Mouse (Mus musculus): ENCODE results near the gene Cfap65.

Cfap65 gene

DNA sequence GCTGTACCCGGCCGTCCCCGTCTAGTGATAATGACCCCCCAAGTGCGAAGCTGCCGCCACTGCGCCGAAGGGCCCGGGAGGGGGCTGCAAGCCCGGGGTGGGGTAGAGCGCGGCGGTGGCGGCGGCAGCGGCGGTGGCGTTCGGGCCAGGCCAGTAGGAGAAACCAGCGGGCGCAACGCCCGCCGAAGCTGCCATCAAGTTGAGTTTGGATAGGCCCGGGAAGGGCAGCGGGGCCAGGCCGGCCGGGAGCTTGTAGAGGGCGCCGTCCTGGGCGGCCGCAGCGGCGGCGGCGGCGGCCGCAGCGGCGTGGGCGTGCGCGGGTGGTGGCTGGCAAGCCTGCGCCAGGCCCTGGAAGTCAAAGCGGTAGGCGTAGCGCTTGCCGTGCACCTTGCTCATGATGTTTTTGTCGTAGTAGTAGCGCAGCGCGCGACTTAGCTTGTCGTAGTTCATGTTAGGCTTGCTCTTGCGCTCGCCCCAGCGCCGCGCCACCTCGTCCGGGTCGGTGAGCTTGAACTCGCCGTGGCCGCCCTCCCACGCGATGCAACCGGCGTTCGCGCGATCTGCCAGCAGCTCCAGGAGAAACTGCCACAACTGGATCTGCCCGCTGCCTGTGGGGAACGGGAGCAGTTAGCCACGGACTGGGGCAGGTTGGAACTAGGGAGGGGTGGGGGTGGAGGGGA lies 53.2 kb downstream of the Cfap65 start:
- DNase-seq (ENCODE audit: low spot score): no peak

DNA sequence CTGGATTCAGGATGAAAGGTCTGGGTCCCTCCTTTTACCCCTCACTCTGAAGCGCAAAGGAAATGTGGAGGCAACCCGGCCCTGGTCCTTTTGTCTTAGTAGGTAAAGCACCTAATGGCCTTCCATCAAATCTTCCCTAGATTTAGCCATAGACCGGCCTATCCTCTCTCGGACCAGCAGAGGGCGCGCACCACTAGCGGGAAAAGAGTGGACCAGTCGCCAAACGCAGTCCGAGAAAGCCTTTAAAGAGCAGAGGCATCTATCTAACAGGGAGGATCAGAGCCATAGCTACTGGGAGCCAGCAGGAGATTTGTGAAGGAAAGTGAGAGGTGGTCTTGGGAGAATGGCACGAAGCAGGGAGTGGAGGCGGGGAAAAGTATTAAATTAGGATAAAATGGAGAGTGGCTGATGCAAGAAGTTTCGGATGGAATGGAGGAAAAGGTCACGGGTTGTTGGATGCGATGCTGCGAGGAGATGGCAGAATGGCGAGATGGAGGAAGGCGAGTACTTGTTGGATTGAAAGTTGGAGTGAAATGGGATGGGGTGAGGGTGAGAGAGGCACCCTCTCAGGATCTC lies 54.5 kb downstream of the Cfap65 start:
- DNase-seq (ENCODE audit: low spot score): peak; percentile 67

DNA sequence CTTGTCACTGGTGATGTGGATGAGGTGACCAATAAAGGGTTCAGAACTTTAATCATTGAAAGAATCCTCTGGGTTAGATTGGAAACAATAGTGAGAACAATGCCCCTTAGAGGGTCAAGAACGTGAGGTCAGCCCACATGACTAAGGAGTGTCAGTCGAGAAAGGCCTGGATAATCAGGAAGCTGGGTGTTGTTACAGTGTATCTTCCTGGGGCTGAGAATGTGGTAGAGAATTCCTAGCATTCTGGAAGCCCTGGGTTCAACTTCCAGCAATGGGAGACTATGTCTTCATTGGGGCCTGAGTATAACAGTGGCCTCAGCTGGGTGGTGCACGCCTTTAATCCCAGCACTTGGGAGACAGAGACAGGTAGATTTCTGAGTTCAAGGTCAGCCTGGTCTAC lies 58.2 kb downstream of the Cfap65 start:
- DNase-seq (ENCODE audit: low spot score): no peak

DNA sequence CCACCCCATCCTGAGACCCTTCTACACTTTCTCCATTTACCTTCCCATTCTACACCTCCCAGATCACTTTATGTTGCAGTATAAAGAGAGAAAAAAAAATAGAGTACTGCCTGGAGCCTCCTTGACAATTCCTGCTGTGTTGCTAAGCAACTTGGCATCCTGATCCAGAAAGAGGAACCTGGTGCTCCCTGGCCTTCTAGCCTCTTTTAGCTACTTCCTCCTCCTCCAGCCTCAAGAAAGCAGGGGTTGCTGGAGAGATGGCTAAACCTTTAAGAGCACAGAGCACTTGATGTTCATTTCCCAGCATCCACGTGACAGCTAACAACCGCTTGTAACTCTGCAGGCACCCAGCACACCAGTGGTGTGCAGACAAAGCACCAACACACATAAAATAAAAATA lies 63.2 kb downstream of the Cfap65 start:
- no peak for DNase-seq (ENCODE audit: low spot score)

DNA sequence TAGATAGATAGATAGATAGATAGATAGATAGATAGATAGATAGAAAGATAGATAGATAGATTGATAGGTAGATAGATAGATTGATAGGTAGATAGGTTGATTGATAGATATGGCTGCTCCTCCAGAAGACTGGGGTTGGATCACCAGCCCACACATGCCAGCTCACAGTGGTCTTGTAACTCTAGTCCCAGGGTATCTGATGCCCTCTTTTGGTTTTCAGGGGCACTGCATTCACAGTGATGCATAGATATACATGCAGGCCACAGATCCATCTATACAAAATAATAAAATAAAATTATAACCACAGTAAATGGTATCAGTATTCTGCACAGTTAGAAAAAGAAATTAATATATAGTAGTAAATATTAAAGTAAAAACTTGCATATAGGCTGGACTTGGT lies 73.6 kb downstream of the Cfap65 start:
- DNase-seq (ENCODE audit: low spot score): no peak

DNA sequence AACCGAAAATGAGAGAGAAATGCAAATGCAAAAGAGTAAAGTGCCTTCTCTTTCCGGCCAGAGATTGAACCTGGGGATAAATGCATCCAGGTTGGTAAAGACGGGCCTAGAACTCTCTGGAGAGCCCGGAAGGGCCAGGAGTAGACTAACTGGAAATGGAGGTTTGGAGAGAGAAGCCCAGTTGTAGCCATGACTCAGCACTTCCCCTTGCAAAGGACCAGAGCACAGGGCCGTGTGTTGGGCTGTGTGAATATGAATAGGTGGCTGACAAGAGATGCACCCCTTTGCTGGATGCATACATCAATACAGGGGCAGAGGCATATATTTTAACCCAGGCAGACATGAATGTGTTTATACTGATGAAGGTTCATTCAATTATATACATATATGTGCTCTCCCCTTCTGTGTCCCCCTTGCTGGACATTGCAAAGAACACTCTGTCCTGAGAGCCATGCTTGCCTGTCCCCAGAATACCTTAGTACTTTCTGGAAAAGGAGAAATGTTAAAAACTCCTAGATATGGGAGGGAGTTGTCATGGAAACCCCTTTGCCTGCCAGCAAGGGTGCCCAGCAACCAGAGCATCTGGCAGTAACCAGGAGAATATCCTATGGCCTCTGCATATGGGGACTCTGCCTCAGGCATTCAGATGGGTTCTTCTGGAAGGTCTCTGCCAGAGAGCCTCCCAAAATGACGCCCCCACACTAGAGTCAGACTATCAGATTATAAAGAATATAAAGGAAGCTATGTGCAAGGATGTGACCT lies 76.0 kb downstream of the Cfap65 start:
- no peak for DNase-seq (ENCODE audit: low spot score)

DNA sequence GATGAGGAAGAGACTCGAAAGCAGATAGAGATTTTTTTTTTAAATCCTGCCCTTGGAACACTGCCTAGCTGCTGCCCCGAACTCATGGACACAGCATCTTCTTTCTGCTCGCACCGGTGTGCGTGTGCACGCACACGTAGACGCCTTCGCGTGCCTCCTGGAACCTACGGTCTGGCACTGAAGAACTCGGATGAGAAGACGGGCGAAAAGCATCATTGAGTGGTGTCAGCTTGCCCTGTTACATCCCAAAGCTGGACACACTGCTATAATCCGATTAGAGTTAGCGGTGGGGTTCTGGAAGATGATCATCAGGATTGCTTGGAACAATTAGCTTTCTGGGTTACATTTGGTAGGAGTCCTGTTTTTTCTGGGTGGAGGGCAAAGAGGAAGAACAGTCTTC lies 76.6 kb downstream of the Cfap65 start:
- DNase-seq (ENCODE audit: low spot score): no peak

DNA sequence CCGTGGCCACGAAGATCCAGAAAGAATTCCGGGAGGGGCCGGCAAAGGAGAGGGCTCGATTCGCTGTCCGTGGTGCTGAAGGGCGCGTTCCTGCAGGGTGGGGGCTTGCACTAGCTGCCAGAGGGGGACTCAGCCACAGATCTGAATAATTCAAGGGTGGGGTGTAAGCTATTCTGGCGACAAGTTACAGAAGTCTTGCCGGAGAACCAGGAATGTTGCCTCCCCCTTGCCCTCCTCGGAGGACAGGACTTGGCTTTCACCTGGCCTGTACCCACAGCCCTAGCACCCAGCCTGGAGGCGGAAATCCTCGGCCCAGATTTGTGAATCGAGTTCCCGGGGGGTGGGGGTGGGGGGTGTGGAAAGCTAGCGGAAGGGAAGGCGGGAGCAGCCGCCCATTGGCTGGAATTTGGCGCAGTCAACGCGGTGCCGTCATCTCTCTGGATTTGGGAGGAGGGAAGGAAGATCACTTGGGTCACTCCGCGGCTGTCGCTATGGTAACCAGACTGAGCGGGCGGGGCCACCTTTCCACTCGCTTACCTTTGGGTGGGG lies 77.2 kb downstream of the Cfap65 start:
- peak; percentile 85 for DNase-seq (ENCODE audit: low spot score)

DNA sequence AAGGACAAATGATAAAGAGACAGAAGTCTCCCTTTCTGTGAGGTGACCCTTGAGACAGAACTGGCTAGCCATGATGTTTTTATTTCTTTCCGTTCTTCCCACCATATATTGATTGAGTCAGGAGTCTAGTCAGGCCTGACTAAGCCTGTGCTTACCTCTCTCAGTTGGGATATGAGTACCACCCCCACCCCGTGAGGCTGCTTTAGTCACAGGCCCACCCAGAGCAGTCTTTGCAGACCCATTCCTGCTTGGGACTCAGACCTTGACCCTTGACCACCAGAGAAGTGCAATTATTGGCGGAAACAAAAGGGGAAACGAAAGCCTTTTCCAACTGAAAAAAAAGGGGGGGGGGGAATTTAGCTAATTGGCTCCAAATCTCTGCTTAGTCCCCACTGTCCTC lies 77.7 kb downstream of the Cfap65 start:
- no peak for DNase-seq (ENCODE audit: low spot score)

DNA sequence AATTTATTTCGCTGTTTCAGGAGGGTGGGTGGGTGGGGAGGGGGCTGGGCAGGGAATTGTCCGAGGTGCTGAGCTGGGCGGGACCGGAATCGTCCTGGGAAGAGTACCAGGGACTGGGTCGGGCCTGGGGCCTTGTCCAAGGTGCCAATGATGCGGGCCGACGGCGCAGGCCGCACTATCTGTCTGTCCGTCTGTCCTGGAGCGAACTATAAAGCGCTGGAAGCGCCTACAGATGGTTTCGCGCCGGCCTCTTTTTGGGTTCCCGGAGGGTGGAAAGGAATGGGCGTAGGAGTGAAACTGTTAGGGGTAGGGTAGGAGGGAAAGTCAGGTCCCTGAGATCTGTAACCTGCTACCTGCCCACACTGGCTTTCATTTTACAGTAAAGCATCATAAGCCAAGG lies 78.2 kb downstream of the Cfap65 start:
- DNase-seq (ENCODE audit: low spot score): no peak

DNA sequence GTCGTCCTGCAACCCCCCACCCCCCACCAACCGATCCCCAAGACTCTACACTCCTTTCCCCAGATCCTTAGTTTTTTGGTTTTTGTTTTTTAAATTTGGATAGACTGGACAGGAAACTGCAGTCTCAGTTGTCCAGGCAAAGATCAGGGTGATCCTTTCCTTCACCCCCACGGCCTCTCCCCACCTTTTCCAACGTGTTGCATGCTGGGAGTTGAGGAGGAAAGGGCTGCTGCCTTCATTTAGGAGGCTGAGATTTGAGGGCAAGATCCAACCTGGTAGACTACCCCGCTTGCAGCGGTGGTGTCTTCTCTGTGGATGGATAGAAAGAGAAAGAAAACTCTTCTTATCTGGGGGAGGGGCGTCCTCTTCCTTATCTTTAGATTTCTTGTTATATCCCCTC lies 78.6 kb downstream of the Cfap65 start:
- no peak for DNase-seq (ENCODE audit: low spot score)

DNA sequence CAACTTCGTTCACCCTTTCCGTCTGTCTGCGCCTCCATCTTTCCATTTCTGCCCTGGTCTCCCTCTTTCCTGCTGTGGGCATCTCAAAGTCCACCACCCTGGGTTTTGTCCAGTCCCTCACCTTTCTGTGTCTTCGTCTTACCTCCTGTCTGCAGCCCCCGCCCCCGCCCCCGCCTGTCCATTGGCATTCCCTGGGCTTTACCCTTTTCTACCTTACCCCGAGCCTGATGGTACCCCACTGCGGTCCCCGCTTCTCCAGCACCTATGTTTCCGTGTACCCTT lies 79.0 kb downstream of the Cfap65 start:
- no peak for DNase-seq (ENCODE audit: low spot score)

DNA sequence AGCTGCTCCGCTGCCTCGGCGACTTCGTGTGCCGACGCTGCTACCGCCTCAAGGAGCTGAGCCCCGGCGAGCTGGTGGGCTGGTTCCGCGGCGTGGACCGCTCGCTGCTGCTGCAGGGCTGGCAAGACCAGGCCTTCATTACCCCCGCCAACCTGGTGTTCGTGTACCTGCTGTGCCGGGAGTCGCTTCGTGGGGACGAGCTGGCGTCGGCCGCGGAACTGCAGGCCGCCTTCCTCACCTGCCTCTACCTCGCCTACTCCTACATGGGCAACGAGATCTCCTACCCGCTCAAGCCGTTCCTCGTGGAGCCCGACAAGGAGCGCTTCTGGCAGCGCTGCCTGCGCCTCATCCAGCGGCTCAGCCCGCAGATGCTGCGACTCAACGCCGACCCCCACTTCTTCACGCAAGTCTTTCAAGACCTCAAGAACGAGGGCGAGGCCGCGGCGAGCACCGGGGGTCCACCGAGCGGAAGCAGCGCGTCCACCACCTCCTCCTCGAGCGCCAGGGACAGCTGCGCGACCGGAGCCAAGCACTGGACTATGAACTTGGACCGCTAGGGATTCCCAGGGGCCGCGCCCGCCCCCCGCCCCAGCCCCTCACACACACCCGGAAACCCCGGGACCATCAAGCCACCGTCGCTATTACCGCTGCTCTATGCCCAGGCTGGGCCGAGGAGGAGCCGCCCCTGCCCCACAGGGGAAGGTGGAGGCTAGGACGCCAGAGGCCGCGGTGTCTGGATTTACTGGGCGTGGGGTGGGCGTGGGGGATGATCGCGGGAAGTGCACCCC lies 79.6 kb downstream of the Cfap65 start:
- DNase-seq (ENCODE audit: low spot score): no peak

DNA sequence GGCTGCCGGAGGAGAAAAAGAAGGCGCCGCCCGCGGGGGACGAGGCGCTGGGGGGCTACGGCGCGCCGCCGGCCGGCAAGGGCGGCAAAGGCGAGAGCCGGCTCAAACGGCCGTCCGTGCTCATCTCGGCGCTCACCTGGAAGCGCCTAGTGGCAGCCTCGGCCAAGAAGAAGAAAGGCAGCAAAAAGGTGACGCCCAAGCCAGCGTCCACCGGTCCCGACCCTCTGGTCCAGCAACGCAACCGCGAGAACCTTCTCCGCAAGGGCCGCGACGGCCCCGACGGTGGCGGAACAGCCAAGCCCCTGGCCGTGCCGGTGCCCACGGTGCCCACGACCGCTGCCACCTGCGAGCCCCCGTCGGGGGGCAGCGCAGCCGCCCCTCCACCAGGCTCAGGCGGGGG lies 80.2 kb downstream of the Cfap65 start:
- no peak for DNase-seq (ENCODE audit: low spot score)

DNA sequence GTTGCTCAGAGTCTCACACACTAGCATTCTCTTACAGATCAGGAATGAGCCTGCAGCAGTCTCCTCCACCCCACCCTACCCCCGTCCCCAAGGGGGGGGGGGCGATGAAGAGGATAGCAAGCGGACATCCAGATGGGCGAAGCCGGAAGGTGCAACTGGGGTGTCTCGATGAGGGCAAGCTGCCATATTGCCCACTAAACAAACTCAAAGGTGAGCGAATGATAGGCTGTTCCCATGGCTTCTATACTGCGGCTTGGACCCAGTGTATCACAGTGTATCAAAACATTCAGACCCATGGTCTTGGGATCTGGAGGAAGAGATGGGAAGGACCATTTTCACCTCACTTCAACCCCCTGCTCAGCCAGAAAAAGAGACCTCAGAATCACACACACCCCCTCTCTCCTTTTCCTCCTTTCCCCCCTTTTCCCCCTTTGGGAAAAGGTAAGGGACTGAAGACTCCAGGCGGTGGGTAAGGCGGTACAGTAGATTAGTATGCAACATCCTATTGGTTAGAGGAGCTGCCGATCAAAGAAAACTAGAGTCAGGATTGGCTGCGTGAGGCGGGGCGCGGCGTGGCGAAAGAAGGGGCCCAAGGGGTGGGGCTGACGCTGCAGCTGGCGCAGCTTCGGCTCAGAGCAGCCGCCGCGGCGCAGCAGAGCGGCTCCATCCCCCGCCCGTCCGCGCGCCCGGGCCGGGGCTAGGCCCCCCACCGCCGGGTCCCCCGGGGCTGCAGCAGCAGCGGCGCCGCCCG lies 80.9 kb downstream of the Cfap65 start, which contains the start of gene Cdk5r2:
Gene Cdk5r2, plus strand, starts transcription at position 629 of the 751 bp plus-strand sequence.
- peak; percentile 96 for DNase-seq (ENCODE audit: low spot score)

Measured in layer of hippocampus, adult 11-12 months (tissue).